Mouse (Mus musculus) erythroblast, embryonic 14.5 days (primary cell): ENCODE data around the gene Cdk11b. TPM values are rescaled to one million over a fixed set of nuclear protein-coding genes. Genes with fewer than 3 reads are reported as not detected.

Experiments
- H3K27me3 ChIP-seq: 2 replicates; pipeline ENCODE4 v1.6.1; 2012; ENCODE audit warnings: inconsistent platforms; ENCODE audit not compliant: control insufficient read depth
- H3K36me3 ChIP-seq: 2 replicates; pipeline ENCODE4 v1.6.1; 2012; ENCODE audit warnings: mild to moderate bottlenecking, inconsistent platforms; ENCODE audit not compliant: control insufficient read depth
- H3K4me1 ChIP-seq: 2 replicates; pipeline ENCODE4 v1.6.1; 2012; ENCODE audit warnings: inconsistent platforms; ENCODE audit not compliant: control insufficient read depth
- H3K4me3 ChIP-seq: replicated peaks from 2 replicates; pipeline ENCODE3; 2012; ENCODE audit warnings: moderate library complexity, mild to moderate bottlenecking, inconsistent platforms
- H3K9me3 ChIP-seq: 2 replicates; pipeline ENCODE4 v1.6.1; 2012; ENCODE audit warnings: low read length, inconsistent platforms, mixed read lengths; ENCODE audit not compliant: control insufficient read depth
- GATA1 ChIP-seq: IDR thresholded peaks from 2 replicates; pipeline ENCODE4 v1.6.1; 2012; ENCODE audit warnings: low read length, inconsistent platforms, mixed read lengths
- TAL1 ChIP-seq: IDR thresholded peaks from 3 replicates; pipeline ENCODE4 v1.6.1; 2012; ENCODE audit warnings: low read length, inconsistent platforms, mixed read lengths
- polyA plus RNA-seq: library from polyadenylated mRNA; stranded (reverse); fragments of >175 nt; gene quantifications from 2 replicates; pipeline ENCODE4 v1.2.3, GENCODE M21; 2012

The Cdk11b gene
- 5.0 and 6.4 TPM in 2 replicates for polyA plus RNA-seq

DNA sequence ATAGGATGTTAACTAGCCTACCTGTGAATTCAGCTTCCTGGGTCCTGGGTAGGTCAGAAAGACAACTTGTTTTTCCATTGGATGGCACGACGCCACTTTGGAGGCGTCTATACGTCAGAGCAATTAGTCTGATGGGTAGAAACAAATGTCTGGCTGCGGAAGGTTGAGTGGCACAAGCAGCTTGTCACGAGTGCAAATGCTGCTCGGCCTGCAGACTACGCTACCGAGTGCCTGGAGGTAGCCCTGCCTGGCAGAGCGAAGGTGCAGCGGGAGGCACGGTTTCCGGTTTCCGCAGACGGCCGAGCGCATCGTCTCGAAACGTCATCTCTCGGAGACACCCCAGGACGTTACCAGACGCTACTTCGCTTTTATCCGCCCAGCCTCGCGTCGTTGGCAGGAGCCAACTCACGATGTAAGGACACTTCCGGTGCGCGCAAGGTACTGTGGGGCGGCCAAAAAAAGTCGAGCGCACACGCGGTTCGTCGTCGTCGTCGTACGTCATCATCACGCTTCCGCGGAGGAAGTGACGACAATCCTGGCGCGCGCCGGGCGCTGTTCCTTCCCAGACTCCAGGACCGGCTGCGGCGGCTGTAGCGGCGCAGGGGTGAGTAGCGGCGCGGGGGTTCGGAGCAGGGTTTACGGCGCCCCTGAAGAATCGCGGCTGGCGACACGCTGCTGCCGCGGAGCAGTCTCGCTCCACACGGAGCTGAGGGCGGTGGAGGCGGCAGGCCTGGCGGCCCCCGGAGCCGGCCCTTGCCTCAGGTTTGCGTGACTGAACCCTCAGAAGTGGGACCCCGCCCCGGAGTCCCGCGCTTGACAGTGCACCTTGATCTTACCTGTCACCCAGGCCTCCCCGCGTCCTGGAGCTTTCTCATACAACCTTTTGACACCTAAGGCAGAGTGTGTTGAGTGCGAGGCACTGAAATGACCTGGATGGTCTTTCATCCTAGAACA is at the start of gene Cdk11b:
Gene Cdk11b, plus strand, starts transcription at position 517 of the 954 bp plus-strand sequence.
- Histone ChIP-seq H3K36me3 (peaks cover 59% of the 10 kb centered on the region), H3K4me1 (peaks cover 31% of the 10 kb centered on the region), H3K9me3 (no peaks in the 10 kb centered on the region), H3K4me3 (peak within 1 kb of the TSS; percentile 88), H3K27me3 (no peaks in the 10 kb centered on the region)
- TF ChIP-seq GATA1 (no peak; the same call in 1 of the 2 replicates), TAL1 (no peak)

- Histone ChIP-seq H3K4me1 (peaks cover 16% of the 10 kb centered on the region), H3K27me3 (no peaks in the 10 kb centered on the region), H3K9me3 (no peaks in the 10 kb centered on the region), H3K36me3 (peaks cover 32% of the 10 kb centered on the region), H3K4me3 (no peak overlapping the region)
- TF ChIP-seq TAL1 (no peak), GATA1 (no peak)
These were observed 49.7 kb upstream of the Cdk11b start for GRCm38 (mm10) chr4:155574931-155575330.

- no peak overlapping the region for H3K4me3 ChIP-seq
- TF ChIP-seq GATA1 (no peak), TAL1 (no peak)
- peaks cover 16% of the 10 kb centered on the region for H3K4me1 ChIP-seq
- H3K9me3 ChIP-seq: no peaks in the 10 kb centered on the region
- H3K27me3 ChIP-seq: no peaks in the 10 kb centered on the region
- peaks cover 35% of the 10 kb centered on the region for H3K36me3 ChIP-seq
These were observed 49.1 kb upstream of the Cdk11b start for GRCm38 (mm10) chr4:155575521-155575920.

- no peaks in the 10 kb centered on the region for H3K27me3 ChIP-seq
- TF ChIP-seq TAL1: no peak
- TF ChIP-seq GATA1: no peak
- peaks cover 41% of the 10 kb centered on the region for H3K36me3 ChIP-seq
- no peaks in the 10 kb centered on the region for H3K9me3 ChIP-seq
- H3K4me1 ChIP-seq: peaks cover 12% of the 10 kb centered on the region
- no peak overlapping the region for H3K4me3 ChIP-seq
These were observed 47.5 kb upstream of the Cdk11b start for GRCm38 (mm10) chr4:155577132-155577531.

DNA sequence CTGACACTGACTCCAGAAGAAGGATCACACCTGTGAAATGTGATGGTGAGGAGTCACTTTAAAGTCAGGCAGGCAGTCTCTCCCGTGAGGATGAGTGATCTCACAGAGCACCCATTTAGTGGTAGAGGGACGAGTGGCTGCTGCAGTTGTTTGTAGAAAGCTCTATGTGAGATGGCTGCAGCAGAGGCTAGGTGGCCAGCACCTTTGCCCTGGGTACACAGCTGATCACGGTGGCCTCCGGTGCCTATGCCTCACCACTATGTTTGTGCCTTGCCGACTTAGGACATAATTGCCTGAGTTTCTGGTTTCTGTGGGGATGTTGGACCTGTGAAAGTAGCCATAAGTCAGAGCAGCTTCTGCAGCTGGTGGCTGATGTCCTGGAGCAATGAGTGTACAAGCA is 46.9 kb upstream of the Cdk11b start:
- TF ChIP-seq GATA1: no peak
- Histone ChIP-seq H3K4me3 (no peak overlapping the region), H3K9me3 (no peaks in the 10 kb centered on the region), H3K4me1 (peaks cover 16% of the 10 kb centered on the region), H3K27me3 (no peaks in the 10 kb centered on the region), H3K36me3 (peaks cover 48% of the 10 kb centered on the region)

- Histone ChIP-seq H3K4me1 (peaks cover 16% of the 10 kb centered on the region), H3K9me3 (no peaks in the 10 kb centered on the region), H3K27me3 (no peaks in the 10 kb centered on the region), H3K4me3 (no peak overlapping the region), H3K36me3 (peaks cover 52% of the 10 kb centered on the region)
- no peak for TF ChIP-seq TAL1
- TF ChIP-seq GATA1: no peak
These were observed 46.1 kb upstream of the Cdk11b start for GRCm38 (mm10) chr4:155578336-155579125.

GRCm38 (mm10) chr4:155580420-155580819 is 44.2 kb upstream of the Cdk11b start:
- TF ChIP-seq GATA1 (no peak), TAL1 (no peak)
- Histone ChIP-seq H3K36me3 (peaks cover 71% of the 10 kb centered on the region), H3K4me3 (no peak overlapping the region), H3K9me3 (no peaks in the 10 kb centered on the region), H3K4me1 (peaks cover 12% of the 10 kb centered on the region), H3K27me3 (no peaks in the 10 kb centered on the region)

- TF ChIP-seq GATA1: no peak
- TF ChIP-seq TAL1: no peak
- H3K9me3 ChIP-seq: no peaks in the 10 kb centered on the region
- no peaks in the 10 kb centered on the region for H3K27me3 ChIP-seq
- H3K4me1 ChIP-seq: peaks cover 12% of the 10 kb centered on the region
- peaks cover 82% of the 10 kb centered on the region for H3K36me3 ChIP-seq
- no peak overlapping the region for H3K4me3 ChIP-seq
These were observed 42.3 kb upstream of the Cdk11b start for GRCm38 (mm10) chr4:155582279-155582905.
